Mouse (Mus musculus) myocyte (in vitro differentiated cells): ENCODE measurements at regions not wholly inside any gene's neighbourhood (a gene's known extent, or its start where the extent isn't known, plus 50 kb on each side); places are given as distances from the start of the nearest gene placed in this dataset.

Experiments used
- H3K27me3 ChIP-seq: one replicate; pipeline ENCODE4 v1.6.1; 2011; ENCODE audit not compliant: control insufficient read depth, insufficient read depth, insufficient read length
- H3K36me3 ChIP-seq: one replicate; pipeline ENCODE4 v1.6.1; 2011; ENCODE audit not compliant: control insufficient read depth, insufficient read depth
- H3K4me2 ChIP-seq: one replicate; pipeline ENCODE4 v1.6.1; 2011; ENCODE audit warnings: low read depth, control low read depth
- H3K4me3 ChIP-seq: one replicate; pipeline ENCODE4 v1.5.1; 2011; ENCODE audit warnings: mild to moderate bottlenecking, control low read depth, moderate library complexity
- H3K79me2 ChIP-seq: one replicate; pipeline ENCODE4 v1.6.1; 2011; ENCODE audit not compliant: control insufficient read depth, insufficient read depth
- H3ac ChIP-seq: one replicate; pipeline ENCODE4 v1.6.1; 2011; ENCODE audit not compliant: control insufficient read depth, insufficient read length
- CEBPB ChIP-seq: IDR thresholded peaks from 2 replicates; pipeline ENCODE4 v1.6.1; 2011; ENCODE audit warnings: mild to moderate bottlenecking, moderate library complexity; ENCODE audit not compliant: poor library complexity, insufficient read depth, severe bottlenecking
- E2F4 ChIP-seq: IDR thresholded peaks from one replicate; pipeline ENCODE4 v1.6.1; 2011; ENCODE audit warnings: mild to moderate bottlenecking, control low read depth, moderate library complexity; ENCODE audit not compliant: insufficient read depth
- MAX ChIP-seq: IDR thresholded peaks from one replicate; pipeline ENCODE4 v1.6.1; 2011; ENCODE audit warnings: low read depth, mild to moderate bottlenecking, control low read depth
- MYOD1 ChIP-seq, 3 experiments: IDR thresholded peaks; one replicate each; pipeline ENCODE4 v1.6.1; 2011; ENCODE audit warnings: control low read depth in 2 of 3, low read depth in 2 of 3, mild to moderate bottlenecking in 2 of 3, moderate library complexity in 1 of 3; ENCODE audit not compliant: insufficient read length in 2 of 3, control insufficient read depth in 1 of 3
- MYOG ChIP-seq, 3 experiments: IDR thresholded peaks; one replicate each; pipeline ENCODE4 v1.6.1; 2011; ENCODE audit warnings: control low read depth in 2 of 3, low read depth in 2 of 3, mild to moderate bottlenecking in 2 of 3; ENCODE audit not compliant: insufficient read length in 2 of 3, control insufficient read depth in 1 of 3, insufficient read depth in 1 of 3
- POLR2A ChIP-seq: IDR thresholded peaks from one replicate; pipeline ENCODE4 v1.6.1; 2011; ENCODE audit warnings: low read depth, mild to moderate bottlenecking, control low read depth, moderate library complexity; ENCODE audit not compliant: insufficient read length
- POLR2AphosphoS2 ChIP-seq: IDR thresholded peaks from one replicate; pipeline ENCODE4 v1.6.1; 2011; ENCODE audit warnings: low read depth, control low read depth; ENCODE audit not compliant: insufficient read length
- REST ChIP-seq: IDR thresholded peaks from one replicate; pipeline ENCODE4 v1.6.1; 2011; ENCODE audit warnings: mild to moderate bottlenecking, control low read depth, moderate library complexity; ENCODE audit not compliant: insufficient read depth, insufficient read length
- SRF ChIP-seq: IDR thresholded peaks from one replicate; pipeline ENCODE4 v1.6.1; 2011; ENCODE audit warnings: low read depth; ENCODE audit not compliant: control insufficient read depth, insufficient read length
- TCF12 ChIP-seq: IDR thresholded peaks from one replicate; pipeline ENCODE4 v1.6.1; 2011; ENCODE audit warnings: mild to moderate bottlenecking, control low read depth; ENCODE audit not compliant: poor library complexity, insufficient read depth, severe bottlenecking
- TCF3 ChIP-seq: IDR thresholded peaks from one replicate; pipeline ENCODE4 v1.6.1; 2011; ENCODE audit warnings: low read depth, control low read depth; ENCODE audit not compliant: insufficient read length
- USF1 ChIP-seq: IDR thresholded peaks from one replicate; pipeline ENCODE4 v1.6.1; 2011; ENCODE audit warnings: low read depth, mild to moderate bottlenecking, control low read depth, moderate library complexity

DNA sequence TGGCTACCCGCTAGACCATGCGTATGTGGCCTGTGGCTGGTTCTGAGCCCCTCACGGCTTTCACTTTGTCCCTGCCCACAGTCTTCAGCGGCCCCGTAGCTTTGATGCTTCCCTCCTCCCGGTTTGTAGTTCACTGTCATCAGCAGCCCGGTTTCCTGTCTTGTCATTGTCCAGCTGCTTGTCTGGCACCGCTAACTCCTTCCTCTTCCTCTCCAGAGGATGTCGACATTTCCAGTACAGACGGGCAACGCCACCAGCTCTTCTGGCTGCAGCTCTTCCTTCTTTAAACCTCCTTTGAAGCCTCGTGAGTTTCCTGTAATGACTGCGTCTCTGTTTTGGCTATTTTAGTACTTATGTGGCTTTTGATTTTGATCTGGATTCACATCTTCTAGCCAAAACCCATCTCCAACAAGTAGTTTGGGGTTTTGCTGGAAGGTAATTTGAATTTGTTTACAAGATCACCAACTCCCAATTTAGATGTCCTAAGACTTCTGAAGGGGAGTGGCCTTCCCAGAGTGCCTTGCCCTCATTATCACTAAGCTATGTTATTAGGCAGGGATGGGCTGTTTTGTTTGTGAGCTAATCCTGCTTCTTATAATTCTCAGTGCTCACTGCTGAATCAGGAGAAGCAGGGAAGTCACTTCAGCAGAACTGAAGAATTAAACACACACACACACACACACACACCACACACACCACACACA is 85.8 kb upstream of the Bmp2k start:
- Histone ChIP-seq H3K36me3 (no peaks in the 10 kb centered on the region), H3K4me3 (no peak overlapping the region), H3K27me3 (no peaks in the 10 kb centered on the region), H3K4me2 (no peak overlapping the region), H3K79me2 (no peaks in the 10 kb centered on the region), H3ac (no peak overlapping the region)
- TF ChIP-seq SRF = no peak
- no peak for TF ChIP-seq MAX
- no peak for TF ChIP-seq POLR2AphosphoS2
- TF ChIP-seq POLR2A = no peak
- no peak for TF ChIP-seq REST
- no peak for TF ChIP-seq TCF3
- no peak for TF ChIP-seq MYOD1 (IDR thresholded peaks at IDR 0.05; ENCODE audit: control insufficient read depth in 1 of 3, insufficient read length in 2 of 3, low read depth in 2 of 3)
- no peak for TF ChIP-seq TCF12
- no peak for TF ChIP-seq USF1
- TF ChIP-seq E2F4 = no peak
- no peak for TF ChIP-seq CEBPB

GRCm38 (mm10) chr5:96912254-96912635 is 85.2 kb upstream of the Bmp2k start:
- H3K36me3 ChIP-seq = no peaks in the 10 kb centered on the region
- no peaks in the 10 kb centered on the region for H3K79me2 ChIP-seq
- no peak overlapping the region for H3K4me2 ChIP-seq
- H3K27me3 ChIP-seq = no peaks in the 10 kb centered on the region
- H3K4me3 ChIP-seq = no peak overlapping the region
- H3ac ChIP-seq = no peak overlapping the region
- no peak for TF ChIP-seq SRF
- no peak for TF ChIP-seq E2F4
- TF ChIP-seq TCF3 = no peak
- no peak for TF ChIP-seq POLR2A
- TF ChIP-seq MYOD1 (IDR thresholded peaks at IDR 0.05; ENCODE audit: control insufficient read depth in 1 of 3, insufficient read length in 2 of 3, low read depth in 2 of 3) = no peak
- TF ChIP-seq MAX = no peak
- no peak for TF ChIP-seq CEBPB
- TF ChIP-seq TCF12 = no peak
- TF ChIP-seq USF1 = no peak
- TF ChIP-seq MYOG (IDR thresholded peaks at IDR 0.05; ENCODE audit: control insufficient read depth in 1 of 3, insufficient read depth in 1 of 3, insufficient read length in 2 of 3, low read depth in 2 of 3) = no peak
- no peak for TF ChIP-seq REST
- no peak for TF ChIP-seq POLR2AphosphoS2

DNA sequence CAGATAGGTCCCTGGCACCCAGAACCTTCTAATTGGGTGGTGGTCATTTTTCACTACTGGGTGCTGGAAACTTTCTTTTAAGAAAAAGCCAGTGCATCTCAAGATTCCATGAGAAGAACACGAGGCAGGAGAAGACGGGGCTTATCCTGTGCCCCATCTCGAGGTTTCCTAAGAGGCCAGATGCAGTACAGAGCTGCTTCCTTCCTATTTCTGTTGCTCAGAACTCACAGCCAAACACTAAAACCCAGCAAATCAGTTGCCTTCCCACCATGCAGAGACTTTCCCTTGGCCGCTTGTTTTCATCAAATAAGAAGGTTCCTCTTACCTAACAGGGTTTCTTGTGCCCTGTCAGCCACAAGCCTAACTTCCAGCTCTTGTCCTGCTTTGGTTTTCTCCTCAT is 84.7 kb upstream of the Bmp2k start:
- no peak overlapping the region for H3K4me2 ChIP-seq
- H3K4me3 ChIP-seq = no peak overlapping the region
- H3K27me3 ChIP-seq = no peaks in the 10 kb centered on the region
- H3ac ChIP-seq = no peak overlapping the region
- no peaks in the 10 kb centered on the region for H3K79me2 ChIP-seq
- TF ChIP-seq USF1 (no peak), MYOD1 (IDR thresholded peaks at IDR 0.05; ENCODE audit: control insufficient read depth in 1 of 3, insufficient read length in 2 of 3, low read depth in 2 of 3) (no peak), E2F4 (no peak), POLR2AphosphoS2 (no peak), MYOG (IDR thresholded peaks at IDR 0.05; ENCODE audit: control insufficient read depth in 1 of 3, insufficient read depth in 1 of 3, insufficient read length in 2 of 3, low read depth in 2 of 3) (no peak), CEBPB (no peak), REST (no peak), MAX (no peak), POLR2A (no peak), SRF (no peak), TCF12 (no peak), TCF3 (no peak)
- no peaks in the 10 kb centered on the region for H3K36me3 ChIP-seq

DNA sequence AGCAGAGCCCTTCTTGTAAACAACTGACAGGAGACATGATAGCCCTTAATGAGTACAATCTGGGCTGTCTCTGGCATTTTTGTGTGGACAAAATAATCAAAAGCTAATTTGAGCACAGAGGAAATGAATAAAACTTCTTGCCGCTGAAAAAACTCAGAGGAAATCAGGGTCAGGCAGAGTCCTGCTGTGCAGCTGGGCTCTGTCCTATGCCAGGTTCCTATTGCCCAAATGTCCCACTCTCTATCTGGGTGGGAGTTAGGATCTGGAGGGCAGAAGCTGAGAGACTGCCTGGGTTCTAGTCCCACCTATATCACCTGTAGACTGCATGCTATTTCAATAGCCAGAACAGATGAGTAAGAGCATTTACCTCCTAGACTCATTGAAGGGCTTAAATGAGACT is 83.8 kb upstream of the Bmp2k start:
- no peak for TF ChIP-seq POLR2AphosphoS2
- no peak for TF ChIP-seq CEBPB
- TF ChIP-seq POLR2A = no peak
- no peak for TF ChIP-seq USF1
- TF ChIP-seq TCF3 = no peak
- no peak for TF ChIP-seq SRF
- no peak for TF ChIP-seq MYOG (IDR thresholded peaks at IDR 0.05; ENCODE audit: control insufficient read depth in 1 of 3, insufficient read depth in 1 of 3, insufficient read length in 2 of 3, low read depth in 2 of 3)
- no peak for TF ChIP-seq E2F4
- no peak for TF ChIP-seq MYOD1 (IDR thresholded peaks at IDR 0.05; ENCODE audit: control insufficient read depth in 1 of 3, insufficient read length in 2 of 3, low read depth in 2 of 3)
- no peak for TF ChIP-seq TCF12
- TF ChIP-seq REST = no peak
- no peak for TF ChIP-seq MAX
- Histone ChIP-seq H3K79me2 (no peaks in the 10 kb centered on the region), H3ac (no peak overlapping the region)

GRCm38 (mm10) chr5:96914696-96915404 is 82.6 kb upstream of the Bmp2k start:
- no peaks in the 10 kb centered on the region for H3K79me2 ChIP-seq
- H3K4me3 ChIP-seq = no peak overlapping the region
- H3K27me3 ChIP-seq = no peaks in the 10 kb centered on the region
- no peak for TF ChIP-seq POLR2AphosphoS2
- no peak for TF ChIP-seq MAX
- TF ChIP-seq MYOG (IDR thresholded peaks at IDR 0.05; ENCODE audit: control insufficient read depth in 1 of 3, insufficient read depth in 1 of 3, insufficient read length in 2 of 3, low read depth in 2 of 3) = no peak
- TF ChIP-seq TCF3 = no peak
- TF ChIP-seq SRF = no peak
- no peak for TF ChIP-seq POLR2A
- TF ChIP-seq REST = no peak
- no peak for TF ChIP-seq E2F4
- TF ChIP-seq CEBPB = no peak
- TF ChIP-seq USF1 = no peak
- TF ChIP-seq MYOD1 (IDR thresholded peaks at IDR 0.05; ENCODE audit: control insufficient read depth in 1 of 3, insufficient read length in 2 of 3, low read depth in 2 of 3) = no peak
- TF ChIP-seq TCF12 = no peak
- H3ac ChIP-seq = no peak overlapping the region
- no peak overlapping the region for H3K4me2 ChIP-seq
- no peaks in the 10 kb centered on the region for H3K36me3 ChIP-seq

More for the DNA sequence above, 83.8 kb upstream of the Bmp2k start:
- H3K4me2 ChIP-seq = no peak overlapping the region
- no peaks in the 10 kb centered on the region for H3K36me3 ChIP-seq
- no peaks in the 10 kb centered on the region for H3K27me3 ChIP-seq
- no peak overlapping the region for H3K4me3 ChIP-seq
